Mouse (Mus musculus) neural tube, embryonic 13.5 days (tissue): Measurements from ENCODE around the gene Onecut3. TPM values are rescaled to one million over a fixed set of nuclear protein-coding genes. Genes with fewer than 3 reads are reported as not detected.
A peak's percentile ranks its signal among the peaks of the same experiment; 100 is the strongest.

Experiments used
- ATAC-seq: fragments of 200-750 bp; cut with Nextera tagmentation; 2 replicates; pipeline ENCODE4 v1.8.0; 2017; ENCODE audit warnings: low read depth, mild to moderate bottlenecking, moderate TSS enrichment, moderate library complexity
- H3K27ac ChIP-seq: fragments of 300-500 bp; sonication (generic); replicated peaks from 2 replicates; pipeline ENCODE4 v1.5.1; 2015; ENCODE audit warnings: moderate library complexity, mild to moderate bottlenecking, inconsistent platforms
- H3K27me3 ChIP-seq: fragments of 300-500 bp; sonication (generic); 2 replicates; pipeline ENCODE4 v1.6.1; 2015; ENCODE audit warnings: mild to moderate bottlenecking, inconsistent platforms
- H3K36me3 ChIP-seq: fragments of 300-500 bp; sonication (generic); 2 replicates; pipeline ENCODE4 v1.6.1; 2015; ENCODE audit warnings: mild to moderate bottlenecking, inconsistent platforms
- H3K4me1 ChIP-seq: fragments of 300-500 bp; sonication (generic); replicated peaks from 2 replicates; pipeline ENCODE4 v1.6.1; 2015; ENCODE audit warnings: inconsistent platforms
- H3K4me2 ChIP-seq: fragments of 300-500 bp; sonication (generic); 2 replicates; pipeline ENCODE4 v1.6.1; 2015; ENCODE audit warnings: inconsistent platforms, mild to moderate bottlenecking, moderate library complexity
- H3K4me3 ChIP-seq: fragments of 300-500 bp; sonication (generic); 2 replicates; pipeline ENCODE4 v1.5.1; 2015; ENCODE audit warnings: mild to moderate bottlenecking, inconsistent platforms
- H3K9ac ChIP-seq: fragments of 300-500 bp; sonication (generic); 2 replicates; pipeline ENCODE4 v1.6.1; 2015; ENCODE audit warnings: moderate library complexity, mild to moderate bottlenecking, inconsistent platforms
- H3K9me3 ChIP-seq: fragments of 300-500 bp; sonication (generic); 2 replicates; pipeline ENCODE4 v1.6.1; 2016; ENCODE audit warnings: inconsistent platforms
- WGBS: fragments of 180-500 bp; shearing (Covaris S2); methylation state at CpG from one replicate; pipeline ENCODE4 v1.1.7; 2015; 5-methylcytosine and 5-hydroxymethylcytosine counted together
- polyA plus RNA-seq: library from polyadenylated mRNA; unstranded; fragments of >200 nt; fragmentation: Nextera tagmentation; extraction: Ambion mirVana; gene quantifications from 2 replicates; pipeline ENCODE4 v1.2.1, GENCODE M21; 2015

Gene Onecut3
- polyA plus RNA-seq: 0.92 and 1.2 TPM in 2 replicates

- Histone ChIP-seq H3K4me3 (peak within 1 kb of the TSS; percentile 39), H3K9ac (peak within 1 kb of the TSS; percentile 61), H3K4me1 (peaks cover 29% of the 10 kb centered on the region), H3K27ac (no peak within 1 kb of the TSS), H3K36me3 (no peaks in the 10 kb centered on the region), H3K9me3 (no peaks in the 10 kb centered on the region), H3K4me2 (peak within 1 kb of the TSS; percentile 62), H3K27me3 (peaks cover 99% of the 10 kb centered on the region)
- 0 out of 2 replicates have a peak, but pooled peaks have one; percentile 17 for ATAC-seq
- under 1% methylated on average over 31 of the region's 42 CpGs for WGBS
These were observed at the start of gene Onecut3 for GRCm38 (mm10) chr10:80494732-80495131. TSS of gene Onecut3 (plus strand) at chr10:80494835.

GRCm38 (mm10) chr10:80445052-80445451 is 49.6 kb upstream of the Onecut3 start:
- H3K4me1 ChIP-seq: peaks cover 14% of the 10 kb centered on the region
- no peaks in the 10 kb centered on the region for H3K9me3 ChIP-seq
- WGBS: 23% methylated on average over 1 of the region's 1 CpGs
- no peak overlapping the region for H3K4me2 ChIP-seq
- no peak overlapping the region for H3K4me3 ChIP-seq
- H3K36me3 ChIP-seq: no peaks in the 10 kb centered on the region
- H3K9ac ChIP-seq: 0 out of 2 replicates have a peak overlapping the region, but pooled peaks have one; percentile 43
- peaks cover 46% of the 10 kb centered on the region for H3K27me3 ChIP-seq
- no peak overlapping the region for H3K27ac ChIP-seq
- ATAC-seq: no peak

GRCm38 (mm10) chr10:80445898-80446601 is 48.6 kb upstream of the Onecut3 start:
- Histone ChIP-seq H3K4me3 (peak overlapping the region; percentile 18; the same call in 1 of the 2 replicates), H3K9ac (0 out of 2 replicates have a peak overlapping the region, but pooled peaks have one; percentile 8), H3K4me2 (peak overlapping the region; percentile 43), H3K4me1 (peaks cover 14% of the 10 kb centered on the region), H3K27ac (no peak overlapping the region), H3K9me3 (no peaks in the 10 kb centered on the region), H3K36me3 (no peaks in the 10 kb centered on the region), H3K27me3 (peaks cover 53% of the 10 kb centered on the region)
- 8% methylated on average over 26 of the region's 26 CpGs for WGBS
- peak; percentile 83 for ATAC-seq

- H3K4me3 ChIP-seq: no peak overlapping the region
- H3K4me1 ChIP-seq: 0 out of 2 replicates have a peak, but pooled peaks cover 4% of the 10 kb centered on the region
- no peak overlapping the region for H3K27ac ChIP-seq
- WGBS: 11% methylated on average over 6 of the region's 6 CpGs
- H3K9me3 ChIP-seq: no peaks in the 10 kb centered on the region
- no peak for ATAC-seq
- no peak overlapping the region for H3K4me2 ChIP-seq
- peaks cover 43% of the 10 kb centered on the region for H3K27me3 ChIP-seq
- no peak overlapping the region for H3K9ac ChIP-seq
- no peaks in the 10 kb centered on the region for H3K36me3 ChIP-seq
These were observed 44.0 kb upstream of the Onecut3 start for GRCm38 (mm10) chr10:80450599-80450998.

GRCm38 (mm10) chr10:80453601-80454000 is 41.0 kb upstream of the Onecut3 start:
- Histone ChIP-seq H3K27ac (no peak overlapping the region), H3K36me3 (no peaks in the 10 kb centered on the region), H3K4me1 (peaks cover 1% of the 10 kb centered on the region; the same call in 1 of the 2 replicates), H3K4me2 (no peak overlapping the region), H3K9ac (no peak overlapping the region), H3K4me3 (no peak overlapping the region), H3K9me3 (no peaks in the 10 kb centered on the region), H3K27me3 (peaks cover 28% of the 10 kb centered on the region)
- no peak for ATAC-seq
- 47% methylated on average over 10 of the region's 10 CpGs for WGBS

GRCm38 (mm10) chr10:80454781-80455180 is 39.9 kb upstream of the Onecut3 start:
- no peaks in the 10 kb centered on the region for H3K9me3 ChIP-seq
- no peak overlapping the region for H3K4me2 ChIP-seq
- no peaks in the 10 kb centered on the region for H3K36me3 ChIP-seq
- peaks cover 32% of the 10 kb centered on the region for H3K27me3 ChIP-seq
- H3K27ac ChIP-seq: no peak overlapping the region
- no peak overlapping the region for H3K9ac ChIP-seq
- WGBS: 84% methylated on average over 5 of the region's 5 CpGs
- no peak for ATAC-seq
- H3K4me1 ChIP-seq: peaks cover 9% of the 10 kb centered on the region; the same call in 1 of the 2 replicates
- H3K4me3 ChIP-seq: no peak overlapping the region

GRCm38 (mm10) chr10:80455697-80456096 is 38.9 kb upstream of the Onecut3 start:
- Histone ChIP-seq H3K36me3 (no peaks in the 10 kb centered on the region), H3K4me2 (no peak overlapping the region), H3K4me3 (no peak overlapping the region), H3K27ac (no peak overlapping the region), H3K9me3 (no peaks in the 10 kb centered on the region), H3K4me1 (peaks cover 9% of the 10 kb centered on the region; the same call in 1 of the 2 replicates), H3K27me3 (peaks cover 30% of the 10 kb centered on the region), H3K9ac (no peak overlapping the region)
- 84% methylated on average over 5 of the region's 5 CpGs for WGBS
- no peak for ATAC-seq

- ATAC-seq: no peak
- Histone ChIP-seq H3K4me3 (no peak overlapping the region), H3K27me3 (peaks cover 37% of the 10 kb centered on the region), H3K36me3 (no peaks in the 10 kb centered on the region), H3K9ac (no peak overlapping the region), H3K27ac (no peak overlapping the region), H3K4me2 (no peak overlapping the region), H3K9me3 (no peaks in the 10 kb centered on the region), H3K4me1 (peaks cover 9% of the 10 kb centered on the region; the same call in 1 of the 2 replicates)
- WGBS: 32% methylated on average over 10 of the region's 10 CpGs
These were observed 35.4 kb upstream of the Onecut3 start for GRCm38 (mm10) chr10:80459236-80459635.

- peaks cover 12% of the 10 kb centered on the region for H3K4me1 ChIP-seq
- no peaks in the 10 kb centered on the region for H3K9me3 ChIP-seq
- peaks cover 39% of the 10 kb centered on the region for H3K27me3 ChIP-seq
- no peak for ATAC-seq
- no peak overlapping the region for H3K9ac ChIP-seq
- no peak overlapping the region for H3K4me2 ChIP-seq
- no peak overlapping the region for H3K27ac ChIP-seq
- no peak overlapping the region for H3K4me3 ChIP-seq
- WGBS: 91% methylated on average over 11 of the region's 11 CpGs
- H3K36me3 ChIP-seq: no peaks in the 10 kb centered on the region
These were observed 35.0 kb upstream of the Onecut3 start for GRCm38 (mm10) chr10:80459671-80460070.

GRCm38 (mm10) chr10:80460324-80460723 is 34.3 kb upstream of the Onecut3 start:
- Histone ChIP-seq H3K4me2 (no peak overlapping the region), H3K9ac (no peak overlapping the region), H3K27me3 (peaks cover 46% of the 10 kb centered on the region), H3K36me3 (no peaks in the 10 kb centered on the region), H3K4me1 (peaks cover 16% of the 10 kb centered on the region), H3K9me3 (no peaks in the 10 kb centered on the region), H3K27ac (no peak overlapping the region), H3K4me3 (no peak overlapping the region)
- ATAC-seq: no peak
- 73% methylated on average over 4 of the region's 4 CpGs for WGBS

GRCm38 (mm10) chr10:80461346-80461745 is 33.3 kb upstream of the Onecut3 start:
- Histone ChIP-seq H3K9me3 (no peaks in the 10 kb centered on the region), H3K36me3 (no peaks in the 10 kb centered on the region), H3K4me2 (no peak overlapping the region), H3K27ac (no peak overlapping the region), H3K27me3 (peaks cover 49% of the 10 kb centered on the region), H3K9ac (no peak overlapping the region), H3K4me1 (peaks cover 16% of the 10 kb centered on the region), H3K4me3 (no peak overlapping the region)
- 72% methylated on average over 7 of the region's 7 CpGs for WGBS
- ATAC-seq: no peak

- Histone ChIP-seq H3K27me3 (peaks cover 57% of the 10 kb centered on the region), H3K27ac (no peak overlapping the region), H3K4me1 (peaks cover 7% of the 10 kb centered on the region), H3K36me3 (no peaks in the 10 kb centered on the region), H3K9ac (no peak overlapping the region), H3K9me3 (no peaks in the 10 kb centered on the region), H3K4me2 (peak overlapping the region; percentile 27), H3K4me3 (0 out of 2 replicates have a peak overlapping the region, but pooled peaks have one; percentile 8)
- 5% methylated on average over 18 of the region's 19 CpGs for WGBS
- ATAC-seq: no peak
These were observed 30.1 kb upstream of the Onecut3 start for GRCm38 (mm10) chr10:80464381-80465035.
